Mouse (Mus musculus) midbrain, embryonic 16.5 days (tissue): ENCODE results near the gene Klf1. TPM values are rescaled to one million over a fixed set of nuclear protein-coding genes. Genes with fewer than 3 reads are reported as not detected.

Experiments
- ATAC-seq: fragments of 200-750 bp; cut with Nextera tagmentation; 2 replicates; pipeline ENCODE4 v1.8.0; 2017; ENCODE audit warnings: moderate TSS enrichment
- H3K27ac ChIP-seq: fragments of 300-500 bp; sonication (generic); 2 replicates; pipeline ENCODE4 v1.5.1; 2014; ENCODE audit warnings: mild to moderate bottlenecking, low read length, mixed read lengths
- H3K27me3 ChIP-seq: fragments of 300-500 bp; sonication (generic); 2 replicates; pipeline ENCODE4 v1.6.1; 2014; ENCODE audit warnings: low read depth, low read length, mixed read lengths; ENCODE audit not compliant: control insufficient read depth, insufficient read depth
- H3K36me3 ChIP-seq: fragments of 300-500 bp; sonication (generic); 2 replicates; pipeline ENCODE4 v1.6.1; 2014; ENCODE audit warnings: mild to moderate bottlenecking, low read length, moderate library complexity, mixed read lengths; ENCODE audit not compliant: control insufficient read depth, insufficient read depth
- H3K4me1 ChIP-seq: fragments of 300-500 bp; sonication (generic); 2 replicates; pipeline ENCODE4 v1.6.1; 2014; ENCODE audit warnings: mild to moderate bottlenecking, low read length, mixed read lengths; ENCODE audit not compliant: control insufficient read depth, insufficient read depth
- H3K4me2 ChIP-seq: fragments of 300-500 bp; sonication (generic); 2 replicates; pipeline ENCODE4 v1.6.1; 2014; ENCODE audit warnings: mild to moderate bottlenecking, low read length, mixed read lengths
- H3K4me3 ChIP-seq: fragments of 300-500 bp; sonication (generic); 2 replicates; pipeline ENCODE4 v1.5.1; 2014; ENCODE audit warnings: low read depth, mild to moderate bottlenecking, low read length, moderate library complexity, mixed read lengths
- H3K9ac ChIP-seq: fragments of 300-500 bp; sonication (generic); 2 replicates; pipeline ENCODE4 v1.6.1; 2014; ENCODE audit warnings: low read depth, low read length, mixed read lengths
- H3K9me3 ChIP-seq: fragments of 300-500 bp; sonication (generic); replicated peaks from 2 replicates; pipeline ENCODE4 v1.6.1; 2014; ENCODE audit warnings: mild to moderate bottlenecking, low read length, mixed read lengths; ENCODE audit not compliant: control insufficient read depth, poor library complexity, severe bottlenecking
- WGBS: fragments of 180-500 bp; shearing (Covaris S2); extraction: QIAGEN DNeasy Blood & Tissue Kit; methylation state at CpG from one replicate; pipeline ENCODE4 v1.1.7; 2014; 5-methylcytosine and 5-hydroxymethylcytosine counted together
- polyA plus RNA-seq: library from polyadenylated mRNA; unstranded; fragments of >200 nt; fragmentation: Nextera tagmentation; extraction: Ambion mirVana; gene quantifications from 2 replicates; pipeline ENCODE4 v1.2.1, GENCODE M21; 2015

The Klf1 gene
- polyA plus RNA-seq, result 0.28 and 0.98 TPM in 2 replicates

- H3K9ac ChIP-seq, result peak within 1 kb of the TSS; percentile 40
- H3K4me1 ChIP-seq, result peaks cover 11% of the 10 kb centered on the region
- H3K9me3 ChIP-seq, result no peaks in the 10 kb centered on the region
- no peaks in the 10 kb centered on the region for H3K36me3 ChIP-seq
- H3K27me3 ChIP-seq, result no peaks in the 10 kb centered on the region; the same call in 1 of the 2 replicates
- peak within 1 kb of the TSS; percentile 95 for H3K4me2 ChIP-seq
- H3K27ac ChIP-seq, result no peak within 1 kb of the TSS
- peak within 1 kb of the TSS; percentile 48 for H3K4me3 ChIP-seq
- 90% methylated on average over 3 of the region's 3 CpGs for WGBS
- no peak for ATAC-seq
Measured at GRCm38 (mm10) chr8:84901752-84902151, at the start of gene Klf1. Gene Klf1, plus strand, starts transcription at chr8:84901928.

- 98% methylated on average over 3 of the region's 3 CpGs for WGBS
- H3K4me1 ChIP-seq, result peaks cover 11% of the 10 kb centered on the region
- H3K9me3 ChIP-seq, result no peaks in the 10 kb centered on the region
- no peak overlapping the region for H3K4me2 ChIP-seq
- H3K27ac ChIP-seq, result no peak overlapping the region
- H3K27me3 ChIP-seq, result no peaks in the 10 kb centered on the region
- H3K36me3 ChIP-seq, result peaks cover 7% of the 10 kb centered on the region
- no peak overlapping the region; the same call in 1 of the 2 replicates for H3K4me3 ChIP-seq
- peak; percentile 22 for ATAC-seq
- no peak overlapping the region for H3K9ac ChIP-seq
Measured at GRCm38 (mm10) chr8:84856434-84856833, 45.3 kb upstream of the Klf1 start.

- ATAC-seq, result peak; percentile 94
- H3K4me3 ChIP-seq, result peak within 1 kb of the TSS; percentile 72
- H3K27me3 ChIP-seq, result no peaks in the 10 kb centered on the region
- peaks cover 10% of the 10 kb centered on the region for H3K36me3 ChIP-seq
- no peaks in the 10 kb centered on the region for H3K9me3 ChIP-seq
- H3K4me1 ChIP-seq, result peaks cover 11% of the 10 kb centered on the region
- WGBS, result under 1% methylated on average over 39 of the region's 39 CpGs
- H3K4me2 ChIP-seq, result peak within 1 kb of the TSS; percentile 95
- peak within 1 kb of the TSS; percentile 95 for H3K9ac ChIP-seq
- peak within 1 kb of the TSS; percentile 82 for H3K27ac ChIP-seq
Measured at GRCm38 (mm10) chr8:84856864-84857441, 44.8 kb upstream of the Klf1 start, which contains the start of gene Farsa. Gene Farsa, plus strand, starts transcription at chr8:84856989.

- 17% methylated on average over 36 of the region's 46 CpGs for WGBS
Measured at GRCm38 (mm10) chr8:84871376-84872308, 30.1 kb upstream of the Klf1 start, which contains the start of gene Syce2. Gene Syce2, plus strand, starts transcription at chr8:84872111.

GRCm38 (mm10) chr8:84872309-84872965 lies 29.3 kb upstream of the Klf1 start:
- H3K36me3 ChIP-seq, result peaks cover 18% of the 10 kb centered on the region
- WGBS, result 3% methylated on average over 53 of the region's 54 CpGs
- no peak overlapping the region for H3K27ac ChIP-seq
- peaks cover 5% of the 10 kb centered on the region; the same call in 1 of the 2 replicates for H3K27me3 ChIP-seq
- no peaks in the 10 kb centered on the region for H3K9me3 ChIP-seq
- peak overlapping the region; percentile 66 for H3K9ac ChIP-seq
- H3K4me1 ChIP-seq, result peaks cover 11% of the 10 kb centered on the region
- H3K4me2 ChIP-seq, result peak overlapping the region; percentile 92
- ATAC-seq, result peak; percentile 67
- peak overlapping the region; percentile 43 for H3K4me3 ChIP-seq

More at GRCm38 (mm10) chr8:84871376-84872308, 30.1 kb upstream of the Klf1 start, which contains the start of gene Syce2:
- Histone ChIP-seq H3K9ac (peak within 1 kb of the TSS; percentile 66), H3K27ac (no peak within 1 kb of the TSS), H3K4me2 (peak within 1 kb of the TSS; percentile 92), H3K4me3 (peak within 1 kb of the TSS; percentile 43), H3K4me1 (peaks cover 11% of the 10 kb centered on the region), H3K27me3 (peaks cover 5% of the 10 kb centered on the region; the same call in 1 of the 2 replicates), H3K36me3 (peaks cover 23% of the 10 kb centered on the region), H3K9me3 (no peaks in the 10 kb centered on the region)
- peak; percentile 77 for ATAC-seq

- ATAC-seq, result no peak
- Histone ChIP-seq H3K4me2 (peak overlapping the region; percentile 92), H3K36me3 (peaks cover 13% of the 10 kb centered on the region), H3K9me3 (no peaks in the 10 kb centered on the region), H3K27me3 (peaks cover 5% of the 10 kb centered on the region; the same call in 1 of the 2 replicates), H3K27ac (no peak overlapping the region), H3K4me3 (peak overlapping the region; percentile 43; the same call in 1 of the 2 replicates), H3K9ac (no peak overlapping the region), H3K4me1 (peaks cover 11% of the 10 kb centered on the region)
- WGBS, result 74% methylated on average over 4 of the region's 4 CpGs
Measured at GRCm38 (mm10) chr8:84873016-84873415, 28.7 kb upstream of the Klf1 start.

GRCm38 (mm10) chr8:84874339-84874738 lies 27.4 kb upstream of the Klf1 start:
- Histone ChIP-seq H3K4me2 (no peak overlapping the region), H3K9me3 (no peaks in the 10 kb centered on the region), H3K4me1 (peaks cover 11% of the 10 kb centered on the region), H3K4me3 (no peak overlapping the region), H3K36me3 (no peaks in the 10 kb centered on the region), H3K27ac (no peak overlapping the region), H3K27me3 (peaks cover 5% of the 10 kb centered on the region; the same call in 1 of the 2 replicates), H3K9ac (no peak overlapping the region)
- no peak for ATAC-seq
- 93% methylated on average over 3 of the region's 3 CpGs for WGBS

- no peak for ATAC-seq
- H3K4me1 ChIP-seq, result peaks cover 4% of the 10 kb centered on the region; the same call in 1 of the 2 replicates
- H3K9me3 ChIP-seq, result no peaks in the 10 kb centered on the region
- no peak overlapping the region for H3K4me3 ChIP-seq
- H3K27me3 ChIP-seq, result peaks cover 3% of the 10 kb centered on the region; the same call in 1 of the 2 replicates
- H3K36me3 ChIP-seq, result no peaks in the 10 kb centered on the region
- H3K9ac ChIP-seq, result no peak overlapping the region
- no peak overlapping the region for H3K27ac ChIP-seq
- WGBS, result 77% methylated on average over 3 of the region's 3 CpGs
- H3K4me2 ChIP-seq, result no peak overlapping the region
Measured at GRCm38 (mm10) chr8:84877297-84878035, 24.3 kb upstream of the Klf1 start.
